Mouse (Mus musculus) heart, embryonic 16.5 days (tissue): ENCODE measurements around the gene Paxx. TPM values are rescaled to one million over a fixed set of nuclear protein-coding genes. Genes with fewer than 3 reads are reported as not detected.

Experiments used
- ATAC-seq: fragments of 200-750 bp; cut with Nextera tagmentation; replicated peaks from 2 replicates; pipeline ENCODE4 v1.8.0; 2017; ENCODE audit warnings: moderate number of reproducible peaks; ENCODE audit not compliant: insufficient read depth, low FRiP score; ENCODE audit errors: extremely low read depth
- H3K27ac ChIP-seq: fragments of 300-500 bp; sonication (generic); 2 replicates; pipeline ENCODE4 v1.5.1; 2014; ENCODE audit warnings: mild to moderate bottlenecking, low read length, control low read depth, moderate library complexity
- H3K27me3 ChIP-seq: fragments of 300-500 bp; sonication (generic); 2 replicates; pipeline ENCODE4 v1.6.1; 2014; ENCODE audit warnings: low read length, mixed read lengths; ENCODE audit not compliant: control insufficient read depth, insufficient read depth
- H3K36me3 ChIP-seq: fragments of 300-500 bp; sonication (generic); 2 replicates; pipeline ENCODE4 v1.6.1; 2014; ENCODE audit not compliant: control insufficient read depth, insufficient read depth
- H3K4me1 ChIP-seq: fragments of 300-500 bp; sonication (generic); 2 replicates; pipeline ENCODE4 v1.6.1; 2014; ENCODE audit warnings: low read length, mixed read lengths; ENCODE audit not compliant: control insufficient read depth, insufficient read depth
- H3K4me2 ChIP-seq: fragments of 300-500 bp; sonication (generic); 2 replicates; pipeline ENCODE4 v1.6.1; 2014; ENCODE audit warnings: low read depth, mild to moderate bottlenecking, control low read depth, low read length
- H3K4me3 ChIP-seq: fragments of 300-500 bp; sonication (generic); 2 replicates; pipeline ENCODE4 v1.5.1; 2014; ENCODE audit warnings: mild to moderate bottlenecking, control low read depth, low read length
- H3K9ac ChIP-seq: fragments of 300-500 bp; sonication (generic); 2 replicates; pipeline ENCODE4 v1.6.1; 2014; ENCODE audit warnings: low read length, control low read depth
- H3K9me3 ChIP-seq: fragments of 300-500 bp; sonication (generic); replicated peaks from 2 replicates; pipeline ENCODE4 v1.6.1; 2016; ENCODE audit warnings: low read length; ENCODE audit not compliant: control insufficient read depth
- WGBS: fragments of 180-500 bp; shearing (Covaris S2); extraction: QIAGEN DNeasy Blood & Tissue Kit; methylation state at CpG from one replicate; pipeline ENCODE4 v1.1.7; 2014; 5-methylcytosine and 5-hydroxymethylcytosine counted together
- polyA plus RNA-seq: library from polyadenylated mRNA; unstranded; fragments of >200 nt; fragmentation: Nextera tagmentation; extraction: Ambion mirVana; gene quantifications from 2 replicates; pipeline ENCODE4 v1.2.1, GENCODE M21; 2015

The Paxx gene
- polyA plus RNA-seq, 1 experiment from 2014 or later: 37.6 TPM

DNA sequence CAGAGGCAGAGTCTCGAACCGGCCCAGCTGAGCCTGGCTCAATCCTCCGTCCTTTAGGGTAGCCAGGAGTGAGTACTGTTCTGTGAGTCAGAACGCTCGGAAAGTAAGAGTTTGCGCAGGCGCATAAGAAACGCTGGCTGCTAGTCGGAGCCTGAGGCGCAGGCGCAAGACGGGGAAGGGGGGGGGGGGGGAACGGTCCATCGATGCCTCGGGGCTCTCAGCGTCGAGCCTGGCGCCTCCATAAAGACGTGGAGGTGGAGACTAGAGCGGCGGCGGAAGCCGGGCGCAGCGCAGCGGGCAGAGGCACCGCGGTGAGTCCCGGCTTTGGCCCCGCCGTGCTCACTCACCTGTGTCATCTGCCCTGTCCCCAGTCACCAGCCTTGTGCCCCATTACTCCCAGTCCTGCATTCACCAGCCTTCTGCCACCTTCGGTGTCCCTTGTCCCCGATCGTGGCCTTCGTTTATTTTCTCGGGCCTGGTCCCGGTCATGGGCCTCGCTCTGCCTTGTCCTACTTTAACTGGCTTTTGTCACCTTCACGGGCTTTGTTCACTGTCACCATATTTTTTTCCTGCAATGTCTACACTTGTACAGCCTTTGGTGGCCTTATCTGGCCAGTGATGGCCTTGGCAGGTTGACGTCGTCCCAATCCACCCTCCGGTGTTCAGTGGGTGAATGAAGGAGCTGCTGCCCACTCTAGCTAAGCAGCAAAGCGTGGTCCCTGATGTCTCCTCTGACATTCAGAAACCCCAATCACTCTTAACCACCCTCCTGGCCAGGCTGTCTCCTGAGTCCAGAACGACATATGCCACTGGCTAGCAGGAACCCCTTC lies 39.9 kb upstream of the Paxx start, which contains the start of gene Fbxw5:
TSS of gene Fbxw5 (plus strand) at position 175 of the 830 bp plus-strand sequence.
- H3K9ac ChIP-seq: peak within 1 kb of the TSS; percentile 98
- peaks cover 21% of the 10 kb centered on the region for H3K36me3 ChIP-seq
- H3K4me3 ChIP-seq: peak within 1 kb of the TSS; percentile 96
- H3K27ac ChIP-seq: peak within 1 kb of the TSS; percentile 64
- H3K4me2 ChIP-seq: peak within 1 kb of the TSS; percentile 99
- peaks cover 10% of the 10 kb centered on the region for H3K4me1 ChIP-seq
- under 1% methylated on average over 38 of the region's 44 CpGs for WGBS
- H3K27me3 ChIP-seq: no peaks in the 10 kb centered on the region
- no peaks in the 10 kb centered on the region for H3K9me3 ChIP-seq
- ATAC-seq: peak; percentile 93

GRCm38 (mm10) chr2:25500071-25500575 lies 39.2 kb upstream of the Paxx start:
- Histone ChIP-seq H3K36me3 (peaks cover 21% of the 10 kb centered on the region), H3K4me3 (peak overlapping the region; percentile 96), H3K4me2 (peak overlapping the region; percentile 67), H3K9me3 (no peaks in the 10 kb centered on the region), H3K27ac (peak overlapping the region; percentile 47; the same call in 1 of the 2 replicates), H3K9ac (peak overlapping the region; percentile 73), H3K27me3 (no peaks in the 10 kb centered on the region), H3K4me1 (peaks cover 10% of the 10 kb centered on the region)
- ATAC-seq: no peak
- WGBS: 68% methylated on average over 6 of the region's 6 CpGs

- Histone ChIP-seq H3K36me3 (peaks cover 11% of the 10 kb centered on the region), H3K27ac (no peak overlapping the region)
- WGBS: 65% methylated on average over 15 of the region's 15 CpGs
These were observed 38.0 kb upstream of the Paxx start for GRCm38 (mm10) chr2:25498622-25499478.

GRCm38 (mm10) chr2:25497846-25498575 lies 37.1 kb upstream of the Paxx start:
- Histone ChIP-seq H3K9ac (0 out of 2 replicates have a peak overlapping the region, but pooled peaks have one; percentile 30), H3K27ac (no peak overlapping the region), H3K36me3 (peaks cover 4% of the 10 kb centered on the region), H3K27me3 (no peaks in the 10 kb centered on the region), H3K4me2 (no peak overlapping the region), H3K4me1 (peaks cover 10% of the 10 kb centered on the region), H3K9me3 (no peaks in the 10 kb centered on the region), H3K4me3 (no peak overlapping the region)
- no peak for ATAC-seq
- WGBS: 43% methylated on average over 6 of the region's 6 CpGs

More at GRCm38 (mm10) chr2:25498622-25499478, 38.0 kb upstream of the Paxx start:
- no peak for ATAC-seq
- H3K9ac ChIP-seq: no peak overlapping the region
- H3K4me1 ChIP-seq: peaks cover 10% of the 10 kb centered on the region
- no peak overlapping the region for H3K4me2 ChIP-seq
- H3K4me3 ChIP-seq: no peak overlapping the region
- no peaks in the 10 kb centered on the region for H3K27me3 ChIP-seq
- no peaks in the 10 kb centered on the region for H3K9me3 ChIP-seq

- H3K4me3 ChIP-seq: no peak overlapping the region
- ATAC-seq: no peak
- WGBS: 42% methylated on average over 4 of the region's 4 CpGs
These were observed 35.6 kb upstream of the Paxx start for GRCm38 (mm10) chr2:25496462-25496861.

DNA sequence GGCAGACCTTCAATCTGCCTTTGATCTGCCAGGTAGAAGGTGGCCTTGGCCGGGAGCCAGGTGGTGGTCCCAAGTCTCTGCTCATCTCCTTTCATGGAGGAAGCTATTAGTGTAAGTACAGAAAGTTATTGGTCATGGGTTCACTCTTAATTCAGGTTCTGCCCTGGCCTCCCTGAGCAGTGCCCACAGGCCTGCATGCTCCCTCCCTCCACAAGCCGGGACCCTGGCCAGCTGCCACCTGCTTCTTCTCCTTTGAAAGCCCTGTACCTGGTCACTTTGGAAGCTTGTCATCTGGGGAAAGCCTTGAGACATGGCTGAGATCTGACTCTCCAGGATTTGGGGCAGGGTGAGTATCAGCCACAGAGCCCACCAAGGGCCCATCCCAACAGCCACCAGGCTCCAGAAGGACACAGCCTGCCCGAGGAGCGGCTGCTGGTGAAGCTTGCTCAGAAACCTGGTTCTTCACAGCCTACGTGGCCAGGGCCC lies 32.6 kb upstream of the Paxx start, which contains the start of gene Lcn12:
TSS of gene Lcn12 (minus strand) at position 436 of the 486 bp plus-strand sequence.
- Histone ChIP-seq H3K36me3 (no peaks in the 10 kb centered on the region), H3K27me3 (no peaks in the 10 kb centered on the region), H3K9ac (no peak within 1 kb of the TSS), H3K4me2 (no peak within 1 kb of the TSS), H3K27ac (no peak within 1 kb of the TSS), H3K9me3 (no peaks in the 10 kb centered on the region), H3K4me3 (no peak within 1 kb of the TSS), H3K4me1 (no peaks in the 10 kb centered on the region)
- WGBS: 80% methylated on average over 5 of the region's 5 CpGs
- ATAC-seq: no peak

More at GRCm38 (mm10) chr2:25496462-25496861, 35.6 kb upstream of the Paxx start:
- H3K4me1 ChIP-seq: peaks cover 4% of the 10 kb centered on the region
- H3K27ac ChIP-seq: no peak overlapping the region
- no peak overlapping the region for H3K4me2 ChIP-seq
- no peaks in the 10 kb centered on the region for H3K36me3 ChIP-seq
- H3K9ac ChIP-seq: no peak overlapping the region
- no peaks in the 10 kb centered on the region for H3K27me3 ChIP-seq
- H3K9me3 ChIP-seq: no peaks in the 10 kb centered on the region

DNA sequence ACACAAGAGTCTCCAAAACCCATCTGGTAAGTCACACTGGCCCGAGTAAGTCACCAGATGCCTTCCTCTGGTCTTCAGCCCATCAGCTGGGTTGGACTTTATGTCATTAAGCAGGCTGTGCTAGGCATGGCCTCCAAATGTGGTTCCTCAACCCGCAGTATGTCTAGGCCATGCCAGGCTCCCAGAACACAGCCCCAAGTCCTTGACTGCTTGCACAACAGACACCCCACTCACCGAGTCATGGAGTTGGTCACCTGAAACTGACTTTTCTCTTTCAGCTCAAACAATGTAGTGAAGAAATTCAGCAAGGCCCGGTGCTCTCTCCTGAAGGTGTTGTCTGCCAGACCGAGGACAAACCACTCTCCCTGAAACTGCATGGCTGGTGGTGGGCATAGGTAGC lies 32.1 kb upstream of the Paxx start:
- no peak for ATAC-seq
- Histone ChIP-seq H3K36me3 (no peaks in the 10 kb centered on the region), H3K27ac (no peak overlapping the region), H3K4me3 (no peak overlapping the region), H3K4me2 (no peak overlapping the region), H3K4me1 (no peaks in the 10 kb centered on the region), H3K9me3 (no peaks in the 10 kb centered on the region), H3K27me3 (peaks cover 2% of the 10 kb centered on the region; the same call in 1 of the 2 replicates), H3K9ac (no peak overlapping the region)
- WGBS: 70% methylated on average over 5 of the region's 5 CpGs

GRCm38 (mm10) chr2:25488671-25489068 lies 27.8 kb upstream of the Paxx start:
- WGBS: 61% methylated on average over 7 of the region's 7 CpGs
- H3K4me2 ChIP-seq: no peak overlapping the region
- H3K27me3 ChIP-seq: peaks cover 2% of the 10 kb centered on the region; the same call in 1 of the 2 replicates
- H3K9me3 ChIP-seq: no peaks in the 10 kb centered on the region
- no peak overlapping the region for H3K4me3 ChIP-seq
- no peaks in the 10 kb centered on the region for H3K36me3 ChIP-seq
- no peak overlapping the region for H3K9ac ChIP-seq
- H3K4me1 ChIP-seq: no peaks in the 10 kb centered on the region
- no peak overlapping the region for H3K27ac ChIP-seq
- ATAC-seq: no peak
